Mouse (Mus musculus) small intestine, adult 2 months (tissue): ENCODE data around the gene Pex7.

Experiments used
- CTCF ChIP-seq: fragments of 200-500 bp; IDR thresholded peaks from 2 replicates; pipeline ENCODE4 v1.5.1; 2012; ENCODE audit warnings: low read depth, mild to moderate bottlenecking, control low read depth, inconsistent platforms, low read length, moderate library complexity, mixed read lengths; ENCODE audit not compliant: insufficient replicate concordance, insufficient read length; ENCODE audit errors: extremely low read depth
- POLR2A ChIP-seq: fragments of 200-500 bp; IDR thresholded peaks from 2 replicates; pipeline ENCODE4 v1.6.1; 2012; ENCODE audit warnings: low read depth, mild to moderate bottlenecking, control low read depth, inconsistent platforms, low read length, moderate library complexity

GRCm38 (mm10) chr10:19876669-19877068, 30.8 kb downstream of the Pex7 start:
- no peak for TF ChIP-seq CTCF
- no peak for TF ChIP-seq POLR2A
